Mouse (Mus musculus): ENCODE results near the gene Immp2l.

The Immp2l gene

GRCm38 (mm10) chr12:41425101-41425679, 401.3 kb downstream of the Immp2l start:
- DNase-seq (ENCODE audit: low read depth, low spot score) = no peak

- no peak for DNase-seq (ENCODE audit: low read depth, low spot score)
These were observed 403.6 kb downstream of the Immp2l start for GRCm38 (mm10) chr12:41427464-41427863.

GRCm38 (mm10) chr12:41428806-41429205, 404.9 kb downstream of the Immp2l start:
- no peak for DNase-seq (ENCODE audit: low read depth, low spot score)

GRCm38 (mm10) chr12:41436206-41436985, 412.5 kb downstream of the Immp2l start:
- DNase-seq (ENCODE audit: low read depth, low spot score) = no peak

GRCm38 (mm10) chr12:41438446-41438845, 414.6 kb downstream of the Immp2l start:
- DNase-seq (ENCODE audit: low read depth, low spot score) = no peak

- DNase-seq (ENCODE audit: low read depth, low spot score) = no peak
These were observed 444.6 kb downstream of the Immp2l start for GRCm38 (mm10) chr12:41468374-41468991.

GRCm38 (mm10) chr12:41469096-41469801, 445.4 kb downstream of the Immp2l start:
- no peak for DNase-seq (ENCODE audit: low read depth, low spot score)

GRCm38 (mm10) chr12:41481486-41481885, 457.6 kb downstream of the Immp2l start:
- no peak for DNase-seq (ENCODE audit: low read depth, low spot score)

GRCm38 (mm10) chr12:41483091-41483592, 459.3 kb downstream of the Immp2l start:
- DNase-seq (ENCODE audit: low read depth, low spot score) = no peak

- DNase-seq (ENCODE audit: low read depth, low spot score) = no peak
These were observed 459.9 kb downstream of the Immp2l start for GRCm38 (mm10) chr12:41483593-41484451.

GRCm38 (mm10) chr12:41484689-41485511, 461.0 kb downstream of the Immp2l start:
- no peak for DNase-seq (ENCODE audit: low read depth, low spot score)

GRCm38 (mm10) chr12:41485512-41486215, 461.8 kb downstream of the Immp2l start:
- no peak for DNase-seq (ENCODE audit: low read depth, low spot score)

GRCm38 (mm10) chr12:41486331-41486730, 462.4 kb downstream of the Immp2l start, which contains the start of gene Lrrn3:
Gene Lrrn3 (minus strand): TSS chr12:41486431.
- DNase-seq (ENCODE audit: low read depth, low spot score) = no peak

- DNase-seq (ENCODE audit: low read depth, low spot score) = peak; percentile 26
These were observed 463.1 kb downstream of the Immp2l start for GRCm38 (mm10) chr12:41487005-41487404.

GRCm38 (mm10) chr12:41494620-41495019, 470.7 kb downstream of the Immp2l start:
- DNase-seq (ENCODE audit: low read depth, low spot score) = peak; percentile 22

- no peak for DNase-seq (ENCODE audit: low read depth, low spot score)
These were observed 476.3 kb downstream of the Immp2l start for GRCm38 (mm10) chr12:41500049-41500820.

- DNase-seq (ENCODE audit: low read depth, low spot score) = no peak
These were observed 484.7 kb downstream of the Immp2l start for GRCm38 (mm10) chr12:41508610-41509009.

- no peak for DNase-seq (ENCODE audit: low read depth, low spot score)
These were observed 486.7 kb downstream of the Immp2l start for GRCm38 (mm10) chr12:41510588-41510987.

GRCm38 (mm10) chr12:41518897-41519296, 495.0 kb downstream of the Immp2l start:
- DNase-seq (ENCODE audit: low read depth, low spot score) = no peak
